Mouse (Mus musculus) monocyte, adult 5-6 weeks (primary cell): ENCODE results near the gene Pnn. TPM values are rescaled to one million over a fixed set of nuclear protein-coding genes. Genes with fewer than 3 reads are reported as not detected.

Experiments used
- ATAC-seq: fragments of 153-309, 156-312 bp; replicated peaks from 2 replicates; pipeline ENCODE4 v1.8.0; 2017; ENCODE audit warnings: mild to moderate bottlenecking; ENCODE audit not compliant: low TSS enrichment, insufficient number of reproducible peaks, severe bottlenecking, poor library complexity, low FRiP score
- total RNA-seq: library from RNA; stranded (forward); fragments of 200-1000, 200-491, 200-594 nt; gene quantifications from 3 replicates; pipeline ENCODE4 v1.2.3, GENCODE M21; 2017

The Pnn gene
- total RNA-seq, 1 experiment from 2014 or later = 133 TPM

- ATAC-seq = no peak
Observed at GRCm38 (mm10) chr12:59067095-59067494, 411 bp downstream of the Pnn start.

- no peak for ATAC-seq
Observed at GRCm38 (mm10) chr12:59068791-59069190, 2.1 kb downstream of the Pnn start.

GRCm38 (mm10) chr12:59072286-59072685, 5.6 kb downstream of the Pnn start:
- ATAC-seq = no peak

- ATAC-seq = no peak
Observed at GRCm38 (mm10) chr12:59074052-59074451, 7.4 kb downstream of the Pnn start.

GRCm38 (mm10) chr12:59076996-59077395, 10.3 kb downstream of the Pnn start:
- no peak for ATAC-seq

GRCm38 (mm10) chr12:59077883-59078282, 11.2 kb downstream of the Pnn start:
- no peak for ATAC-seq

GRCm38 (mm10) chr12:59080461-59080860, 13.8 kb downstream of the Pnn start:
- ATAC-seq = no peak

- ATAC-seq = no peak
Observed at GRCm38 (mm10) chr12:59084446-59084845, 17.8 kb downstream of the Pnn start.

- ATAC-seq = no peak
Observed at GRCm38 (mm10) chr12:59086171-59086570, 19.5 kb downstream of the Pnn start.

GRCm38 (mm10) chr12:59093543-59093942, 26.9 kb downstream of the Pnn start:
- no peak for ATAC-seq

GRCm38 (mm10) chr12:59095104-59096025, 28.7 kb downstream of the Pnn start, which contains the start of gene Mia2:
TSS of gene Mia2 (plus strand) at chr12:59095799.
- no peak for ATAC-seq

GRCm38 (mm10) chr12:59104771-59105170, 38.1 kb downstream of the Pnn start:
- ATAC-seq = no peak

GRCm38 (mm10) chr12:59105914-59106313, 39.2 kb downstream of the Pnn start:
- no peak for ATAC-seq

- ATAC-seq = no peak
Observed at GRCm38 (mm10) chr12:59106491-59106890, 39.8 kb downstream of the Pnn start.

GRCm38 (mm10) chr12:59107926-59108325, 41.2 kb downstream of the Pnn start:
- ATAC-seq = no peak

GRCm38 (mm10) chr12:59117184-59117583, 50.5 kb downstream of the Pnn start:
- ATAC-seq = no peak

Other genes starting within 250 kb of the Pnn start
- 20.5 to 28.1 TPM (median 24.5 TPM) in 3 replicates for gene Sec23a, start 54.9 kb upstream of the Pnn start, total RNA-seq
- 5.1 to 8.0 TPM (median 7.8 TPM) in 3 replicates for gene Gemin2, start 53.5 kb upstream of the Pnn start, total RNA-seq
- 110 to 131 TPM (median 119 TPM) in 3 replicates for gene Trappc6b, start 5.4 kb upstream of the Pnn start, total RNA-seq
- 299 to 323 TPM (median 303 TPM) in 3 replicates for gene Mia2, start 28.9 kb downstream of the Pnn start, total RNA-seq
- 49.2 to 104 TPM (median 82.1 TPM) in 3 replicates for gene Fbxo33, start 152.8 kb downstream of the Pnn start, total RNA-seq